Mouse (Mus musculus) limb, embryonic 11.5 days (tissue): ENCODE measurements at regions not wholly inside any gene's neighbourhood (a gene's known extent, or its start where the extent isn't known, plus 50 kb on each side); places are given as distances from the start of the nearest gene placed in this dataset.

Experiments
- ATAC-seq: fragments of 200-750 bp; cut with Nextera tagmentation; 2 replicates; pipeline ENCODE4 v1.8.0; 2017; ENCODE audit warnings: low read depth; ENCODE audit not compliant: insufficient number of reproducible peaks, low FRiP score, low TSS enrichment
- DNase-seq: peaks from one replicate; pipeline ENCODE4 v3.0.0-alpha.2; 2015; ENCODE audit warnings: low spot score
- H3K27ac ChIP-seq: fragments of 300-500 bp; sonication (generic); replicated peaks from 2 replicates; pipeline ENCODE4 v1.5.1; 2014; ENCODE audit warnings: low read depth, mild to moderate bottlenecking, low read length
- H3K27me3 ChIP-seq: fragments of 300-500 bp; sonication (generic); 2 replicates; pipeline ENCODE4 v1.6.1; 2014; ENCODE audit warnings: mild to moderate bottlenecking, low read length, mixed read lengths; ENCODE audit not compliant: control insufficient read depth, insufficient read depth
- H3K36me3 ChIP-seq: fragments of 300-500 bp; sonication (generic); 2 replicates; pipeline ENCODE4 v1.6.1; 2014; ENCODE audit warnings: mild to moderate bottlenecking, low read length, moderate library complexity, mixed read lengths; ENCODE audit not compliant: control insufficient read depth, insufficient read depth
- H3K4me1 ChIP-seq: fragments of 300-500 bp; sonication (generic); 2 replicates; pipeline ENCODE4 v1.6.1; 2014; ENCODE audit warnings: low read length, mixed read lengths; ENCODE audit not compliant: control insufficient read depth, insufficient read depth
- H3K4me2 ChIP-seq: fragments of 300-500 bp; sonication (generic); 2 replicates; pipeline ENCODE4 v1.6.1; 2014; ENCODE audit warnings: low read depth, mild to moderate bottlenecking, moderate library complexity; ENCODE audit not compliant: severe bottlenecking
- H3K4me3 ChIP-seq: fragments of 300-500 bp; sonication (generic); 2 replicates; pipeline ENCODE4 v1.5.1; 2014; ENCODE audit warnings: low read depth, low read length
- H3K9ac ChIP-seq: fragments of 300-500 bp; sonication (generic); 2 replicates; pipeline ENCODE4 v1.6.1; 2014; ENCODE audit warnings: mild to moderate bottlenecking, low read length
- H3K9me3 ChIP-seq: fragments of 300-500 bp; sonication (generic); 2 replicates; pipeline ENCODE4 v1.6.1; 2016; ENCODE audit warnings: low read length; ENCODE audit not compliant: control insufficient read depth
- WGBS: fragments of 180-500 bp; shearing (Covaris S2); extraction: QIAGEN DNeasy Blood & Tissue Kit; methylation state at CpG from one replicate; pipeline ENCODE4 v1.1.7; 2014; 5-methylcytosine and 5-hydroxymethylcytosine counted together

- ATAC-seq (no peak), DNase-seq (no peak)
- Histone ChIP-seq H3K36me3 (no peaks in the 10 kb centered on the region), H3K4me1 (no peaks in the 10 kb centered on the region), H3K27ac (no peak overlapping the region), H3K9me3 (no peaks in the 10 kb centered on the region), H3K9ac (no peak overlapping the region), H3K4me2 (no peak overlapping the region), H3K27me3 (no peaks in the 10 kb centered on the region), H3K4me3 (no peak overlapping the region)
- WGBS: 83% methylated on average over 5 of the region's 5 CpGs
These were observed 366.9 kb downstream of the Basp1 start for GRCm38 (mm10) chr15:25046514-25047138.

- Histone ChIP-seq H3K27ac (no peak overlapping the region), H3K4me3 (no peak overlapping the region), H3K9me3 (no peaks in the 10 kb centered on the region), H3K4me2 (no peak overlapping the region), H3K4me1 (no peaks in the 10 kb centered on the region), H3K27me3 (no peaks in the 10 kb centered on the region), H3K9ac (no peak overlapping the region), H3K36me3 (no peaks in the 10 kb centered on the region)
- WGBS: 92% methylated on average over 3 of the region's 3 CpGs
- ATAC-seq: no peak
- DNase-seq: no peak
These were observed 377.3 kb downstream of the Basp1 start for GRCm38 (mm10) chr15:25036231-25036630.

- Histone ChIP-seq H3K4me3 (no peak overlapping the region), H3K27ac (no peak overlapping the region), H3K4me2 (no peak overlapping the region), H3K36me3 (no peaks in the 10 kb centered on the region), H3K9me3 (no peaks in the 10 kb centered on the region), H3K4me1 (no peaks in the 10 kb centered on the region), H3K9ac (no peak overlapping the region), H3K27me3 (no peaks in the 10 kb centered on the region)
- WGBS: 78% methylated on average over 8 of the region's 8 CpGs
- ATAC-seq: no peak
- no peak for DNase-seq
These were observed 385.7 kb downstream of the Basp1 start for GRCm38 (mm10) chr15:25027865-25028264.

- DNase-seq (peak; percentile 37), ATAC-seq (no peak)
- H3K36me3 ChIP-seq: no peaks in the 10 kb centered on the region
- no peaks in the 10 kb centered on the region for H3K4me1 ChIP-seq
- H3K4me3 ChIP-seq: 0 out of 2 replicates have a peak overlapping the region, but pooled peaks have one; percentile 0
- H3K27ac ChIP-seq: no peak overlapping the region
- no peak overlapping the region for H3K9ac ChIP-seq
- WGBS: 13% methylated on average over 15 of the region's 15 CpGs
- no peaks in the 10 kb centered on the region for H3K27me3 ChIP-seq
- peak overlapping the region; percentile 41 for H3K4me2 ChIP-seq
- no peaks in the 10 kb centered on the region for H3K9me3 ChIP-seq
These were observed 386.6 kb downstream of the Basp1 start for GRCm38 (mm10) chr15:25026786-25027461.

- Histone ChIP-seq H3K4me1 (no peaks in the 10 kb centered on the region), H3K9ac (no peak overlapping the region), H3K4me2 (no peak overlapping the region), H3K36me3 (no peaks in the 10 kb centered on the region), H3K27me3 (no peaks in the 10 kb centered on the region), H3K27ac (no peak overlapping the region), H3K9me3 (no peaks in the 10 kb centered on the region), H3K4me3 (no peak overlapping the region)
- DNase-seq (no peak), ATAC-seq (no peak)
- WGBS: 48% methylated on average over 8 of the region's 8 CpGs
These were observed 387.2 kb downstream of the Basp1 start for GRCm38 (mm10) chr15:25026351-25026750.

GRCm38 (mm10) chr15:25020916-25021315 is 392.6 kb downstream of the Basp1 start:
- Histone ChIP-seq H3K9ac (no peak overlapping the region), H3K36me3 (no peaks in the 10 kb centered on the region), H3K27ac (no peak overlapping the region), H3K4me1 (no peaks in the 10 kb centered on the region), H3K4me2 (no peak overlapping the region), H3K27me3 (no peaks in the 10 kb centered on the region), H3K4me3 (no peak overlapping the region), H3K9me3 (no peaks in the 10 kb centered on the region)
- 71% methylated on average over 3 of the region's 3 CpGs for WGBS
- DNase-seq (no peak), ATAC-seq (no peak)

- DNase-seq: peak; percentile 20
- Histone ChIP-seq H3K4me1 (no peaks in the 10 kb centered on the region), H3K9ac (no peak overlapping the region), H3K36me3 (no peaks in the 10 kb centered on the region), H3K9me3 (no peaks in the 10 kb centered on the region), H3K4me2 (no peak overlapping the region), H3K4me3 (no peak overlapping the region), H3K27ac (no peak overlapping the region), H3K27me3 (no peaks in the 10 kb centered on the region)
- WGBS: 68% methylated on average over 12 of the region's 12 CpGs
- ATAC-seq: peak; percentile 75; the same call in 1 of the 2 replicates
These were observed 394.1 kb downstream of the Basp1 start for GRCm38 (mm10) chr15:25019352-25019941.

- Histone ChIP-seq H3K9ac (no peak overlapping the region), H3K4me3 (no peak overlapping the region), H3K4me1 (no peaks in the 10 kb centered on the region), H3K27ac (no peak overlapping the region), H3K4me2 (no peak overlapping the region), H3K36me3 (no peaks in the 10 kb centered on the region), H3K9me3 (no peaks in the 10 kb centered on the region), H3K27me3 (no peaks in the 10 kb centered on the region)
- WGBS: 84% methylated on average over 3 of the region's 3 CpGs
- ATAC-seq (no peak), DNase-seq (no peak)
These were observed 394.6 kb downstream of the Basp1 start for GRCm38 (mm10) chr15:25018937-25019336.
